Mouse (Mus musculus) stomach, embryonic 16.5 days (tissue): ENCODE results near the gene Slc6a4. TPM values are rescaled to one million over a fixed set of nuclear protein-coding genes. Genes with fewer than 3 reads are reported as not detected.

Experiments used
- ATAC-seq: fragments of 200-750 bp; cut with Nextera tagmentation; 2 replicates; pipeline ENCODE4 v1.8.0; 2017; ENCODE audit warnings: moderate number of reproducible peaks, moderate TSS enrichment; ENCODE audit not compliant: insufficient read depth, low FRiP score
- H3K27ac ChIP-seq: fragments of 300-500 bp; sonication (generic); 2 replicates; pipeline ENCODE4 v1.5.1; 2014; ENCODE audit warnings: low read length
- H3K27me3 ChIP-seq: fragments of 300-500 bp; sonication (generic); 2 replicates; pipeline ENCODE4 v1.6.1; 2014; ENCODE audit warnings: low read length, control low read depth, mixed read lengths; ENCODE audit not compliant: control insufficient read depth, insufficient read depth
- H3K36me3 ChIP-seq: fragments of 300-500 bp; sonication (generic); 2 replicates; pipeline ENCODE4 v1.6.1; 2014; ENCODE audit warnings: low read length; ENCODE audit not compliant: control insufficient read depth, insufficient read depth
- H3K4me1 ChIP-seq: fragments of 300-500 bp; sonication (generic); 2 replicates; pipeline ENCODE4 v1.6.1; 2014; ENCODE audit warnings: low read length, control low read depth, mixed read lengths; ENCODE audit not compliant: control insufficient read depth, insufficient read depth
- H3K4me2 ChIP-seq: fragments of 300-500 bp; sonication (generic); 2 replicates; pipeline ENCODE4 v1.6.1; 2014; ENCODE audit warnings: low read depth, low read length, mixed read lengths
- H3K4me3 ChIP-seq: fragments of 300-500 bp; sonication (generic); replicated peaks from 2 replicates; pipeline ENCODE4 v1.5.1; 2014; ENCODE audit warnings: mild to moderate bottlenecking, low read length
- H3K9ac ChIP-seq: fragments of 300-500 bp; sonication (generic); 2 replicates; pipeline ENCODE4 v1.6.1; 2014; ENCODE audit warnings: low read length
- H3K9me3 ChIP-seq: fragments of 300-500 bp; sonication (generic); replicated peaks from 2 replicates; pipeline ENCODE4 v1.6.1; 2016; ENCODE audit warnings: low read length, control low read depth; ENCODE audit not compliant: control insufficient read depth
- WGBS: fragments of 180-500 bp; shearing (Covaris S2); extraction: QIAGEN DNeasy Blood & Tissue Kit; methylation state at CpG from one replicate; pipeline ENCODE4 v1.1.7; 2014; 5-methylcytosine and 5-hydroxymethylcytosine counted together
- microRNA counts: library from miRNA; unstranded; fragments of <30 nt; microRNA quantifications from one replicate; lab custom pipeline; 2016
- microRNA-seq: library from miRNA; unstranded; fragments of <30 nt; microRNA quantifications from one replicate; pipeline ENCODE4, GENCODE M21; 2016
- polyA plus RNA-seq: library from polyadenylated mRNA; unstranded; fragments of >200 nt; fragmentation: Nextera tagmentation; extraction: Ambion mirVana; gene quantifications from 2 replicates; pipeline ENCODE4 v1.2.1, GENCODE M21; 2015

The Slc6a4 gene
- polyA plus RNA-seq, 1 experiment from 2014 or later: 3.0 TPM

GRCm38 (mm10) chr11:77079361-77079760 is 81.0 kb downstream of the Slc6a4 start:
- Histone ChIP-seq H3K27me3 (0 out of 2 replicates have a peak, but pooled peaks cover 3% of the 10 kb centered on the region), H3K4me1 (no peaks in the 10 kb centered on the region), H3K9me3 (no peaks in the 10 kb centered on the region), H3K27ac (no peak overlapping the region), H3K36me3 (no peaks in the 10 kb centered on the region), H3K9ac (no peak overlapping the region), H3K4me3 (no peak overlapping the region), H3K4me2 (no peak overlapping the region)
- no peak for ATAC-seq
- 97% methylated on average over 1 of the region's 1 CpGs for WGBS

MicroRNA genes within 50 kb of the gene (microRNA counts, 519-probe panel; counts per million panel counts)
- microRNA mmu-miR-423-3p (lab: Ali Mortazavi, UCI): 3,085 counts per million, percentile 71 among the panel's probes with 10 or more counts
- 2,874 counts per million, percentile 65 among the panel's probes with 10 or more counts for microRNA mmu-miR-423-5p (lab: Ali Mortazavi, UCI)

Small RNAs within 50 kb of the gene (microRNA-seq; reads per million reads assigned to microRNA genes)
- 3,689 reads per million, percentile 88 among the genes with 10 or more reads in this experiment for gene Mir423

Other genes with a start within 250 kb of the Slc6a4 start
- gene Gosr1, start 235.0 kb upstream of the Slc6a4 start, polyA plus RNA-seq: 26.4 and 30.0 TPM in 2 replicates
- gene Cpd, start 151.6 kb upstream of the Slc6a4 start, polyA plus RNA-seq: 10.2 and 10.5 TPM in 2 replicates
- gene Tmigd1, start 96.4 kb upstream of the Slc6a4 start, polyA plus RNA-seq: 0.36 and 0.37 TPM in 2 replicates
- 124 and 133 TPM in 2 replicates for gene Blmh, start 73.8 kb upstream of the Slc6a4 start, polyA plus RNA-seq
- 50.5 and 57.0 TPM in 2 replicates for gene Nsrp1, start 79.8 kb downstream of the Slc6a4 start, polyA plus RNA-seq
- gene Efcab5, start 190.4 kb downstream of the Slc6a4 start, polyA plus RNA-seq: 0.30 and 0.37 TPM in 2 replicates
- gene Ssh2, start 217.7 kb downstream of the Slc6a4 start, polyA plus RNA-seq: 7.4 and 8.4 TPM in 2 replicates